Mouse (Mus musculus): ENCODE measurements around the gene Rnf214. TPM values are rescaled to one million over a fixed set of nuclear protein-coding genes. Genes with fewer than 3 reads are reported as not detected.

Rnf214 gene
- total RNA-seq, 2 experiments from 2014 or later, result 73.9 to 76.4 TPM

GRCm38 (mm10) chr9:45838069-45838433 is 68.7 kb downstream of the Rnf214 start:
- intact Hi-C loops (cut with DNase I), result loop anchor here (10.0 kb wide), 1 partner anchor 423 kb away; no protein-coding TSS in a partner anchor

DNA sequence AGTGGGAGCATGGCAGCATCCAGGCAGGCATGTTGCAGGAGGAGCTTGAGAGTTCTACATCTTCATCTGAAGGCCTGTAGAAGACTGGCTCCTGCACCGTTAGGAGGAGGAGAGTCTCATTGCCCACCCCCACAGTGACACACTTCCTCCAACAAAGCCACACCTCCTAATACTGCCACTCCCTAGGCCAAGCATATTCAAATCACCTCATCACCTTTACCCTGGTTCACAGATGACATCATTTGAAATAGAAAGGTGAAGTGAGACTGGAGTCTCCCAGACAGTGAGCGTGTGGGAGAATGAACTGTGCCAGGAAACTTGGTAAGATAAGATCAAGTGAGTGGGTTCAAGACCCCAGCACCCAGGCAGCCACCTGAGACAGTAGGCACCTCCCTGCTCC is 73.2 kb downstream of the Rnf214 start:
- intact Hi-C loops (cut with DNase I), result loop anchor here (10.0 kb wide), 1 partner anchor 419 kb away; no protein-coding TSS in a partner anchor
- DNase-seq (ENCODE audit: extremely low spot score in 1 of 2, low spot score in 2 of 2), result no peak

More at GRCm38 (mm10) chr9:45838069-45838433, 68.7 kb downstream of the Rnf214 start:
- no peak for DNase-seq (ENCODE audit: extremely low spot score in 1 of 2, low spot score in 2 of 2)

DNA sequence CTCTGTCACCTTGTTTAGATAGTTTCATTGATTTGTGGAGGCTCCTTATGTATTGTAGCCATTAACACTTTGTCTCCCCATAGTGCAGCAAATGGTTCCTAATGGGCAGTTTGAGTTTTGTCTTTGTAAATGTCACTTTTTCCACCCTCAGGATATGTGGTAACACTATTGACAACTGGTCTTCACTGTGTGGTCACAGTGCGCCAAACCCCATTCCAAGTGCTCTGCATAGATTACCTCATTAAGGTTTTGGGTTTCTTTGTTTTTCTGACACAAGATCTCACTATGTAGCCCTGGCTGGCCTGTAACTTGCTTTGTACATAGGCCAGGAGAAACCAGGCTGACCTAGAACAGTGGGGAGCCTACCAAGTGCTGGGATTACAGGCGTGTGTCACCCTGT is 73.8 kb downstream of the Rnf214 start:
- intact Hi-C loops (cut with DNase I), result loop anchor here (10.0 kb wide), 1 partner anchor 418 kb away; no protein-coding TSS in a partner anchor
- no peak for DNase-seq (ENCODE audit: extremely low spot score in 1 of 2, low spot score in 2 of 2)

- DNase-seq (ENCODE audit: extremely low spot score in 1 of 2, low spot score in 2 of 2), result peak; percentile 74 to 81
- intact Hi-C loops (cut with DNase I), result no loop called here
These were observed 77.6 kb downstream of the Rnf214 start for GRCm38 (mm10) chr9:45829107-45829506.

DNA sequence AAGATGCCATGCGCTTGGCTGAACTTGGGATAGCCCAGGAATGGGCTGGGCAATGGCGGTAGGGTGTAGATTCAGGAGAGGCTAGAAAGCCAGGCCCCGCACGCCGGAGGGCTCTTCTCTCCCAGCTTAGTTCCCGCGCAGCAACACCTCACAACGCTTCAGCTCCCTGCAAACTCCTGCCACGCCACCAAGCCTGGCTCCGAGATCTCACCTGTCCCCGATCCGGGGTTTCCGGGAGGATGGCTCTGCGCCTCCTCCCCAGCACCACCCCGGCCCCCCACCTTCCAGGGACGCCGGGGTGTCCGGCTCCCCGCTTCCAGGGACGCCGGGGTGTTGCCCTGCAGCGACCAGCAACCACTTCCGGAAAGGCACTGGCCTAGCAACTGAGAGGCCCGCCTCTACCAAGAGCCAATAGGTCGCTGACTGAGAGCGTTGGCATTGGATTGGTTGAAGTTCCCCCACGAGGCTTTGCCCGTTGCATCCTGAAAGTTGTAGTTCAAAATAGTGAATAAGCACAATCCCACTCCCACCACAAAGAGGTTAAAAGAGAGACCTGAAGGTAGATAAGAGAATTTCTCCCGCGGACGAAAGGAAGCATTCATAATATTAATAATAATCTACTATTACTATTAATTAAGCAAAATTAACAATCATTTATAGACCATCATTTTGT is 78.3 kb downstream of the Rnf214 start, which contains the start of gene Cep164:
TSS of gene Cep164 (minus strand) at position 401 of the 673 bp plus-strand sequence.
- intact Hi-C loops (cut with DNase I), result no loop called here
- DNase-seq (ENCODE audit: extremely low spot score in 1 of 2, low spot score in 2 of 2), result peak; percentile 89 to 91

GRCm38 (mm10) chr9:45827663-45828290 is 78.9 kb downstream of the Rnf214 start:
- no peak for DNase-seq (ENCODE audit: extremely low spot score in 1 of 2, low spot score in 2 of 2)
- intact Hi-C loops (cut with DNase I), result no loop called here

DNA sequence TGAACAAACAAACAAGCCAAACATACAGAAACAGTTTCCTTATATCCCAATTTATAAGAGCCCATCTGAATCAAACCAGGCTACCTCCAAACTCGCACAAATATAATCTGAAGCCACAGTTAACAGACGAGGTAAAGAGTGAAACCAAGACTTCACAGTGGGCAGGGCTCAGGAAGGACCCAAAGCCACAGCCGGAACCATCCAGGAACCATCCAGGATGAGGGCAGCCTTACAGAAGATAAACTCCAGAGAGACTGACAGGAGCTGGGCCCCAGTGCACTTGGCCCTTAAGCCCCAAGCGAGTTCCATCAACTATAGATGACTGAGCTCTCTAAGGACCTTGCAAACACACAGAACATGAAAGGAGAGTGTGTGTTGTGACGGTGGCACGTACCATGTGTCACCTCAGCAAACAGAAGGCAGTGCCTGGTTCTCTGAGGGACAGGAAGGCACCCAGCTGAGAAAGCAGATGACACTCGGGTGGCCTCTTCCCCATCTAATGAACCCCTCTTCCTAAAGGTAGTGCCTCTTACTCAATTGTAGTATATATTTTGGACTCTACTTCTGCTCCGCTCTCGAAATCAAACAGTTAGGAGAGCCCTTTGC is 88.2 kb downstream of the Rnf214 start:
- intact Hi-C loops (cut with DNase I), result no loop called here
- DNase-seq (ENCODE audit: extremely low spot score in 1 of 2, low spot score in 2 of 2), result no peak

DNA sequence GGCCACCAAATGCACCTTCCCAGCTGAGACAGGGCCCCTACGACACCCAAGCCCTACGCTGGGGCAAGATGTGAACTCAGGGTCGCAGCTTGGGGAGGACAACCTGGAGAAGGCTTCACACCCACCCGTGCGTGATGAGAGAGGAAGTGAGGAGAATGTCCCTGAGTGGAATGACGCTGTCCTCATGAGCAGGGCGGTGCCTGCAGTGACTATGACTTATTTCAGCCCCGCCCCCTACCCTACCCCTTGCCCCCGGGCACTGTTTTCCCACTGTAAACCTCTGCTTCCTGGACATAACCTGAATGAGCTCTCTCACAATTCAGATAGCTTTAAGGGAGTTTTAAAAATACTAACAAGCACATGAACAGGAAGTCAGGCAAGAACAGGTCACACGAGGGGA is 91.2 kb downstream of the Rnf214 start:
- DNase-seq (ENCODE audit: extremely low spot score in 1 of 2, low spot score in 2 of 2), result no peak
- intact Hi-C loops (cut with DNase I), result no loop called here

DNA sequence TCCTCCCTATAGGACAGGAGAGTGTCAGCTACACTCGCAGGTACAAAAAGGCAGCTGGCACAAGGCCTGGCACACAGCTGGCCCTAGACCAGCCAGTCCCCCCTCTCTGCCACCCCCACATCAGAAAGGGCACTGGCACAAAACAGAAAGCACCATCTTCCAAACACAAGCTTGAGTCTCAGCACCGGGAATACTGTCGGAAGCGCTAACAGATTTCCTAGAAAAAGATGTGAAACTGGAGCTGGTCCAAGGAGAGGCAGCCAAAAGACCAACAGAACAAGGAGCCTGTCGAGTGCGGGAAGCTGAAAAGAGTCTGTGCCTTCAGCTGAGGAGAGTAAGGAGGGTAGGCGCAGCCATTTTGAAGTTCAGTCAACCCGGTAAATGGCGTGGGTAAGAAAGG is 91.6 kb downstream of the Rnf214 start:
- intact Hi-C loops (cut with DNase I), result no loop called here
- peak; percentile 48 to 63 for DNase-seq (ENCODE audit: extremely low spot score in 1 of 2, low spot score in 2 of 2)

Small RNA genes within 50 kb of the gene (microRNA-seq; reads per million reads assigned to microRNA genes)
- gene Mir7087, result 2.0 reads per million

Other genes starting within 250 kb of the Rnf214 start
- gene Cep164, start 78.2 kb downstream of the Rnf214 start, total RNA-seq (2021), result 10 to 100 TPM; 20.5 to 22.2 TPM
- 100 to 1,000 TPM; 111 to 114 TPM for gene Bace1, start 68.3 kb downstream of the Rnf214 start, total RNA-seq (2021)
- 10 to 100 TPM; 26.2 to 26.6 TPM for gene Pcsk7, start 414 bp downstream of the Rnf214 start, total RNA-seq (2021)
- gene Tagln, start 29.1 kb upstream of the Rnf214 start, total RNA-seq (2021), result 10 to 100 TPM in 1 of 2 experiments, 1 to 10 TPM in 1; 9.7 to 11.1 TPM
- gene Sidt2, start 48.3 kb upstream of the Rnf214 start, total RNA-seq (2021), result 100 to 1,000 TPM; 104 to 115 TPM
- 100 to 1,000 TPM; 223 to 224 TPM for gene Pafah1b2, start 105.8 kb upstream of the Rnf214 start, total RNA-seq (2021)
- gene Sik3, start 105.9 kb upstream of the Rnf214 start, total RNA-seq (2021), result 10 to 100 TPM; 77.0 to 82.3 TPM